Mouse (Mus musculus) neural tube, embryonic 13.5 days (tissue): ENCODE results near the gene Foxo3. TPM values are rescaled to one million over a fixed set of nuclear protein-coding genes. Genes with fewer than 3 reads are reported as not detected.

ENCODE experiments used
- ATAC-seq: fragments of 200-750 bp; cut with Nextera tagmentation; 2 replicates; pipeline ENCODE4 v1.8.0; 2017; ENCODE audit warnings: low read depth, mild to moderate bottlenecking, moderate TSS enrichment, moderate library complexity
- H3K27ac ChIP-seq: fragments of 300-500 bp; sonication (generic); replicated peaks from 2 replicates; pipeline ENCODE4 v1.5.1; 2015; ENCODE audit warnings: moderate library complexity, mild to moderate bottlenecking, inconsistent platforms
- H3K27me3 ChIP-seq: fragments of 300-500 bp; sonication (generic); 2 replicates; pipeline ENCODE4 v1.6.1; 2015; ENCODE audit warnings: mild to moderate bottlenecking, inconsistent platforms
- H3K36me3 ChIP-seq: fragments of 300-500 bp; sonication (generic); 2 replicates; pipeline ENCODE4 v1.6.1; 2015; ENCODE audit warnings: mild to moderate bottlenecking, inconsistent platforms
- H3K4me1 ChIP-seq: fragments of 300-500 bp; sonication (generic); replicated peaks from 2 replicates; pipeline ENCODE4 v1.6.1; 2015; ENCODE audit warnings: inconsistent platforms
- H3K4me2 ChIP-seq: fragments of 300-500 bp; sonication (generic); 2 replicates; pipeline ENCODE4 v1.6.1; 2015; ENCODE audit warnings: inconsistent platforms, mild to moderate bottlenecking, moderate library complexity
- H3K4me3 ChIP-seq: fragments of 300-500 bp; sonication (generic); 2 replicates; pipeline ENCODE4 v1.5.1; 2015; ENCODE audit warnings: mild to moderate bottlenecking, inconsistent platforms
- H3K9ac ChIP-seq: fragments of 300-500 bp; sonication (generic); 2 replicates; pipeline ENCODE4 v1.6.1; 2015; ENCODE audit warnings: moderate library complexity, mild to moderate bottlenecking, inconsistent platforms
- H3K9me3 ChIP-seq: fragments of 300-500 bp; sonication (generic); 2 replicates; pipeline ENCODE4 v1.6.1; 2016; ENCODE audit warnings: inconsistent platforms
- WGBS: fragments of 180-500 bp; shearing (Covaris S2); methylation state at CpG from one replicate; pipeline ENCODE4 v1.1.7; 2015; 5-methylcytosine and 5-hydroxymethylcytosine counted together
- polyA plus RNA-seq: library from polyadenylated mRNA; unstranded; fragments of >200 nt; fragmentation: Nextera tagmentation; extraction: Ambion mirVana; gene quantifications from 2 replicates; pipeline ENCODE4 v1.2.1, GENCODE M21; 2015

Foxo3 gene
- polyA plus RNA-seq, 1 experiment from 2014 or later, result 4.2 TPM

DNA sequence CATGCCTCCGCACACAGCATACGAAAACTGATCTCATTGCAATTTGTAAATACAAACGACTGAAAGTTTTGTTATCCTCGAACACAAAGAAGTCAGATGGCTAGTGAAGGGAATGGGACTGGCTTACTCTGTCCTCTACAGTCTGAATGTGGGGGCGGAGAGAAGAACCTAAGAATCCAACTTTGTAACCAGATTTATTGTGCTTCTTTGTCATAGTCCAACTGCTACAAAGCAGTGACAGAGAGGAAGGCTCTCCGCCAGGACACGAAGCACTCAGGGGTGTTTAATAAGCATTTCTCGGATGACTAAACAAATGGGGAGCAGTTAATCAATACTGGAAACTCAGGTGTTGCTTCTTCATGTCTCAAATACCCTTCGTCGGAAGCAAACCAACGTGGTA is 43.6 kb downstream of the Foxo3 start:
- no peaks in the 10 kb centered on the region for H3K36me3 ChIP-seq
- H3K4me3 ChIP-seq, result no peak overlapping the region
- 0 out of 2 replicates have a peak overlapping the region, but pooled peaks have one; percentile 4 for H3K4me2 ChIP-seq
- 0 out of 2 replicates have a peak overlapping the region, but pooled peaks have one; percentile 24 for H3K27ac ChIP-seq
- H3K27me3 ChIP-seq, result no peaks in the 10 kb centered on the region
- peaks cover 22% of the 10 kb centered on the region for H3K4me1 ChIP-seq
- H3K9me3 ChIP-seq, result no peaks in the 10 kb centered on the region
- peak; percentile 59; the same call in 1 of the 2 replicates for ATAC-seq
- 41% methylated on average over 11 of the region's 11 CpGs for WGBS
- H3K9ac ChIP-seq, result no peak overlapping the region

DNA sequence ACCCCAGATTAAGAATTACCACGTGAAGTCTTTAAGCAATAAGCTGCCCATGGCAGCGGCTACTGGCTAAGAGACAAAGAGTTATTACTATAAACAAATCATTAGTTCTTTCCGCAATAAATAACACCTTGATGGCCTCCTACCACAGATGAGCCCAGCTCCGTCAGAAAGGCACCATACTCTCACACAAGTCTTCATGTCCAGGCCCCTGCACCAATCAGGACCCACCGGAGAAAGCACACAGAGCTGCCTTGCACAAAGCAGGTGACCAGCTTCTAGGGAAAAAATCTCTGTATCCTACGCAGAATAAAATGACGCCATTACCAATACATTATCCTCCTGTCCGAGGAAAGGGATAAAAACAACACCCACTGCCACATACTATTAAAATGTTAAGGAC is 44.7 kb downstream of the Foxo3 start:
- ATAC-seq, result 0 out of 2 replicates have a peak, but pooled peaks have one; percentile 61
- 67% methylated on average over 8 of the region's 8 CpGs for WGBS
- Histone ChIP-seq H3K27ac (no peak overlapping the region), H3K27me3 (no peaks in the 10 kb centered on the region), H3K4me3 (no peak overlapping the region), H3K9me3 (no peaks in the 10 kb centered on the region), H3K4me1 (peaks cover 27% of the 10 kb centered on the region), H3K36me3 (no peaks in the 10 kb centered on the region), H3K4me2 (no peak overlapping the region), H3K9ac (0 out of 2 replicates have a peak overlapping the region, but pooled peaks have one; percentile 8)

DNA sequence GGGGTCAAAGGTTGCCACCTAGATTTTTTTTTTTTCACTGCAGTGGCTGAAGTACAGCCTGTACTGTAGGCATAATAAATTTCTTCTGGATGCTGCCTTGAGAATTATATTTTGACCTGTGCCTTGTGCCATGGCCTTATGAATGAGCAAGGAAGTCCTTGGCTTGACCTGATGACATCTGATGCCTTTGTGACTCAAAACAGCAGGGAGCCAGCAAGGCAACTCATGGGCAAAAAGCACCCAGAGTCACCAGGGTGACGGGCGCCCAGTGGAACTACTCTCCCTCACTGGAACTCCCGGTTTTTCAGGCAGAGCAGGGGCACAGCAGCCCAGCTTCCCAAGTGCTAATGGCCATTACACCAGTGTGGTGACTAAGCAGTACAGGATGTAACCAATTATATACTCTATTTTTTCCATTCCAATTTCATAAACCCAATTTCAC is 45.4 kb downstream of the Foxo3 start:
- Histone ChIP-seq H3K4me1 (peaks cover 27% of the 10 kb centered on the region), H3K27ac (no peak overlapping the region), H3K36me3 (no peaks in the 10 kb centered on the region), H3K4me2 (no peak overlapping the region), H3K4me3 (no peak overlapping the region), H3K9ac (no peak overlapping the region), H3K27me3 (no peaks in the 10 kb centered on the region), H3K9me3 (no peaks in the 10 kb centered on the region)
- ATAC-seq, result no peak
- 67% methylated on average over 3 of the region's 3 CpGs for WGBS

DNA sequence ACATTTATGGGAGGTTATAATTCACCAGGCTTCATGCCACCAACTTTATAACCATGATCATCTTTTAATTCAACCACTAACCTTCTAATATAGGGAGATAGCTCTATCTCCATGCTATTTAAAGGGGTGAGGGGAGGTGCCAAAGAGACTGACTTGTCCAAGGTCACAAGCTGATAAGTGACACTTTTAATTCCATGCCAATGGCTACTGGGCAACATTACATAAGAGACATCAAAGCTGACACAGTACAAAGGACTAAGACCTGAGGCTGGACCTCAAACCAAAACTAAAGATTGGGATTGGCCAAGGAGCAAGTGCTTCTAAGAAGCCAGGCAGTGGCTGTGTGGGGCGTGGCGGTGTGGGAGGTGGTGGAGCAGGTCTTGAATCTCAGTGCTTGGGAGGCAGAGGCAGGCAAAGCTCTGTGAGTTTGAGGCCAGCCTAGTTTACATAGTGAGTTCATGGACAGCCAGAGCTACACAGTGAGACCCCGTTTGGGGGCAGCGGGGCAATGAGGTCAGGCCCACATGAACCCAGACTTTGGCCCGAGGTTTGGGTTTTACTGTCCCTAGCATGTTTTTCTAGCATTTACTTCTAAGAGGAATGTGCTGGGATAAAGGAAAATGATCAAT is 46.0 kb downstream of the Foxo3 start:
- Histone ChIP-seq H3K36me3 (no peaks in the 10 kb centered on the region), H3K27me3 (no peaks in the 10 kb centered on the region), H3K4me3 (no peak overlapping the region), H3K9me3 (no peaks in the 10 kb centered on the region), H3K27ac (no peak overlapping the region), H3K4me1 (peaks cover 27% of the 10 kb centered on the region), H3K4me2 (no peak overlapping the region), H3K9ac (no peak overlapping the region)
- ATAC-seq, result no peak
- 87% methylated on average over 5 of the region's 5 CpGs for WGBS

DNA sequence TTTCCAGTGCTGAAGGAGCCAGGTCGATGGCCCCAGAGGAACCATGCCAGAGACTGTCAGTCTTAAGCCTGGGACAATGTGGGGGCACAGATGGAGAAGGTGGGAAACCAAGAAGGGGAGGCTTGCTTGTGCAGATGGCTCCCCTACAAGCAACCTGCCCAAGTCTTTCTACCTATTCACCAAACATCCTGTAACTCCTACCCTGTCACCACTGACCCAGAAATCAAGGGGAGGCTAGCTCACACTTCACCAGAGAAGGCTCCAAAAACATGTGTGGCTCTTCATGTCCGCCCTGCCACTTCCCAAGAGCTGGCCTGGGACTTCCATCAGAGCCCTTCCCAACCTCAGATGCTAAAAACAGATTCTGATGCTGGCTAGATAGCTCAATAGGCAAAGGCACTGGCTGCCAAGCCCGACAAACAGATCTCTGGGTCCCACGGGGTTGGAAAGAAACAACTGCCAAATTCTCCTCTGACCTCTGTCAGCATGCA is 48.8 kb downstream of the Foxo3 start:
- H3K36me3 ChIP-seq, result no peaks in the 10 kb centered on the region
- peaks cover 26% of the 10 kb centered on the region for H3K4me1 ChIP-seq
- H3K4me2 ChIP-seq, result no peak overlapping the region
- no peaks in the 10 kb centered on the region for H3K9me3 ChIP-seq
- no peak overlapping the region for H3K9ac ChIP-seq
- ATAC-seq, result no peak
- H3K27ac ChIP-seq, result no peak overlapping the region
- H3K27me3 ChIP-seq, result no peaks in the 10 kb centered on the region
- WGBS, result 82% methylated on average over 4 of the region's 4 CpGs
- no peak overlapping the region for H3K4me3 ChIP-seq

DNA sequence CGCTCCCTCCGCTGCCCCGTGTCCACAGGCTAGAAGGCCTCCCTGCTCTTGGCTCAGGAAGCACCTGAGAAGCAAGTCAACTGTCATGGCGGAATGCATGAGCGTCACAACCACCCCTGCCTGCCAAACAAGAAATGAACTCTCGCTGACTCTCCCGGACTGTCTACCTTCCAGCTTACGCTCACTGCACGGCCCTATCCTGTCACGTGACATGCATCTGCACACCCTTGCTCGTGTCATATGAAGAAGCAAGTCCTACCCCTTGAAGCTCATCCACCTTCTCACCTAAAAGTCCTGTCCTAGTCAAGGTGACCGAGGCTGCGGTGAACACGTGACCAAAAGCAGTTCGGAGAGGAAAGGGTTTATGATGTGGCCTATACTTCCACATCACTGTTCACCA is 50.4 kb downstream of the Foxo3 start:
- 95% methylated on average over 15 of the region's 15 CpGs for WGBS
- peaks cover 26% of the 10 kb centered on the region for H3K4me1 ChIP-seq
- no peak overlapping the region for H3K4me3 ChIP-seq
- no peak overlapping the region for H3K9ac ChIP-seq
- no peaks in the 10 kb centered on the region for H3K36me3 ChIP-seq
- H3K4me2 ChIP-seq, result no peak overlapping the region
- H3K27me3 ChIP-seq, result no peaks in the 10 kb centered on the region
- H3K27ac ChIP-seq, result no peak overlapping the region
- H3K9me3 ChIP-seq, result no peaks in the 10 kb centered on the region
- ATAC-seq, result no peak

DNA sequence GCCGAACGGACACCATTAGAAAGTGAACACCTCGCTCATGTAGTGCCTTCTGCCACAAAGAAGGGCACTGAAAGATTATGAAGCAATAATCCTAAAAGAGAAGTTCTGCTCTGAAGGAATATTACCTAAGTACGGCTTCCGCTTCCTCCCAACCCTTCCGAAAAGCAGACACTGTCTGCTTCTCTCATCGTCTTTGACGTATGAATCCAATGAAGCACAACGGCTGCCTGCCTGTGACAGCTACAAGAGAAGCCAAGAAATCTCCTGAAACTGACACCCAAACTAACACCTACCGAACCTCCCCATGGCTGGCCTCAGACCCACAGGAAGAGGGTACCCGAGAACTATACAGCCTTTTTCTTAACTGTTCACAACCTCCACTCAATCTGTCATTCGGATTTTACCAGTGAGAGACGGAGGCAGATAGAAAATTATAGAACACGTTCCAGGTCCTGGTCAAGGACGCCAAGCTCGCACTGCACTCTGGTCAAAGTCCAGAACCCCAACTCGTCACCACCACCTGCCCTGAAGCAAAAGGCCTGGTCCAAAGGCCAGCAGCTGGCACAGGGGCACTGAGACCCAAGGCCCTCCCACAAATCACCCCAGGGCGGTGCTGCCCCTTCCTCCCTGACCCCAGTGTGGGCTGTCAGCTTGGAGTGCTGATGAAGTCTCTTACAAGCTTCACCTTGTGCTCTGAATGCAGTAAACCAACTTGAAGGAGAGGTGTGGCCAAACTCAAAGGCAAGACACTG is 51.2 kb downstream of the Foxo3 start:
- WGBS, result 86% methylated on average over 18 of the region's 18 CpGs
- Histone ChIP-seq H3K27me3 (no peaks in the 10 kb centered on the region), H3K4me3 (no peak overlapping the region)

DNA sequence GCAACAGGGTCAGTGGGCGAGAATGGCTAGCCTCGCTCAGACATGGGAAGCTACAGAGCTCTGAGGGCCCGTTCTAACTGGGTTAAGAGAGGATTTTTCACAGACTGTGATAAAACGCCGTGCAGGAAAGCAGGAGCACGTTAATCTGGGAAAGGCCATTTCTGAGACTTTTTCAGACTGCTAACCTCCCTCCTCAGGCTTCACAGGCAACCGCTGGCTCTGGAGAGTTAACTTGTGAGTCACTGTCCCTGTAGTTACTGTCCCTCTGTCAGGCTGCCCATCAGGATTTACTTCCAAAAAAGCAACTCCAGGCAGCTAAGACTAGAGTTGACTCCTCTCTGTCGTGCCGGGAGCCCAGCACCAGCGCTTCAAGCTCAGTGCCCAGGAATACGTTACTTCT is 54.6 kb downstream of the Foxo3 start:
- Histone ChIP-seq H3K9me3 (no peaks in the 10 kb centered on the region), H3K4me2 (no peak overlapping the region), H3K27ac (peak overlapping the region; percentile 38; the same call in 1 of the 2 replicates), H3K36me3 (no peaks in the 10 kb centered on the region), H3K9ac (no peak overlapping the region), H3K4me1 (peaks cover 32% of the 10 kb centered on the region), H3K4me3 (no peak overlapping the region), H3K27me3 (no peaks in the 10 kb centered on the region)
- WGBS, result 82% methylated on average over 11 of the region's 11 CpGs
- ATAC-seq, result no peak

More for the DNA sequence above, 51.2 kb downstream of the Foxo3 start:
- Histone ChIP-seq H3K27ac (no peak overlapping the region), H3K4me1 (peaks cover 34% of the 10 kb centered on the region), H3K36me3 (no peaks in the 10 kb centered on the region), H3K4me2 (no peak overlapping the region), H3K9me3 (no peaks in the 10 kb centered on the region), H3K9ac (no peak overlapping the region)
- no peak for ATAC-seq

DNA sequence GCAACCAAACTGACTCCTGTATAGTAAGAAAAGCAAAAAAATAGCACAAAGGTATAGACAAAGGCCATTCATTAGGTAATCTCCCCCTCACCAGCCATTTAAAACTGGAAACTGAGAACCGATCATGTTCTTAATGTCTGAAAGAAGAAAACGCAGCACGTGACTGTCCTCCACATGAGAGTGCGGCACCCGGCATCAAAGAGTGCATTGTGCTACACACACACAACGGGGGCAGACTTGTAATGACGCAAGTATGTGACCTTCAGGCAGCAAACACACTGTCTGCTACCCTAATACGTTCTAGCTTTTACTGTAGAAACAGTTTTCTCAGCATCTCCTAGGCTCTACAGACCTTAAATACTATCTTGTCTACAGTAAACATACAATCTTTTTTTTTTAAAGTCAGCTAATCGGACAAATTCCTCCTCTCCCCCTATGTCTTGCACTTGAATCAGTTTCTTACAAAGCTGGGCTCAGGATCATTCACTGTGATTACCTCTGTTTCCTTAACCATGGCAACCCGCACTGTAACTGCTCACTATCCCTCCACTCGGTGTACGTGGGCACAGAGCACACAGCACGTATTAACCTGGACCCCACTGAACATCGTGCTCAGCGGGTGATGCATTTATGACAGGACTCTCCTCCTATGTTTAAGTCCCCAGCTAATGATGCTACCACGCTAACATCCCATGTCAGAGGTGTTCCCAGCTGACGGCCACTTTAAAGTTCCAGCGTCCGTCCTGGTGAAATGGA is 55.2 kb downstream of the Foxo3 start:
- ATAC-seq, result no peak
- no peaks in the 10 kb centered on the region for H3K27me3 ChIP-seq
- H3K27ac ChIP-seq, result peak overlapping the region; percentile 38; the same call in 1 of the 2 replicates
- H3K9ac ChIP-seq, result no peak overlapping the region
- H3K4me1 ChIP-seq, result peaks cover 32% of the 10 kb centered on the region
- no peaks in the 10 kb centered on the region for H3K9me3 ChIP-seq
- H3K4me2 ChIP-seq, result 0 out of 2 replicates have a peak overlapping the region, but pooled peaks have one; percentile 9
- H3K36me3 ChIP-seq, result no peaks in the 10 kb centered on the region
- 68% methylated on average over 19 of the region's 19 CpGs for WGBS
- no peak overlapping the region for H3K4me3 ChIP-seq

DNA sequence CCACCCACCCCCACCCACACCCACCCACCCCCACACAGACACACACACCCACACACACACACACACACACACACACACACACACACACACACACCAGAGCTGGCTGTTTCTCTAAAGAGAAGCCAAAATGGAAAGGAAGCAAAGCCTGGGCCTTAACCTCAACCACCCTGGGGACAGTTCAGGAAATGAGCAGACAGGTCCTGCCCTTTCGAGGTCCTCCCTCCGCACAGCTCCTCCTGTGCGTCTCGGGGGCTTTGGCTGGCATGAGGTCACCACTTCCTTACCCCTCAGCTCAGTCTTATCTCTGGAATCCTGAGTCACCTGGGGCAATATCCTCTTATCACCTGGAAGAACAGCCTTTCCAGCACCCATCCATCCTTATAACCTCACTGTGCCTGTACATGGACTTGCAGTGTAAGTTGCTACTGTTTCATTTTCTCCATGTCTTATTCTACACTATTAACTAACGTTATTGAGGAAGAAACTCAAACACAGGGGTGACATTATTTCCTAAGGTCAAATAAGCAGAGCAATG is 56.1 kb downstream of the Foxo3 start:
- WGBS, result 67% methylated on average over 5 of the region's 5 CpGs
- Histone ChIP-seq H3K4me1 (peaks cover 32% of the 10 kb centered on the region), H3K9me3 (no peaks in the 10 kb centered on the region), H3K27me3 (no peaks in the 10 kb centered on the region), H3K9ac (no peak overlapping the region), H3K36me3 (no peaks in the 10 kb centered on the region), H3K4me2 (no peak overlapping the region), H3K27ac (no peak overlapping the region), H3K4me3 (no peak overlapping the region)
- ATAC-seq, result no peak

DNA sequence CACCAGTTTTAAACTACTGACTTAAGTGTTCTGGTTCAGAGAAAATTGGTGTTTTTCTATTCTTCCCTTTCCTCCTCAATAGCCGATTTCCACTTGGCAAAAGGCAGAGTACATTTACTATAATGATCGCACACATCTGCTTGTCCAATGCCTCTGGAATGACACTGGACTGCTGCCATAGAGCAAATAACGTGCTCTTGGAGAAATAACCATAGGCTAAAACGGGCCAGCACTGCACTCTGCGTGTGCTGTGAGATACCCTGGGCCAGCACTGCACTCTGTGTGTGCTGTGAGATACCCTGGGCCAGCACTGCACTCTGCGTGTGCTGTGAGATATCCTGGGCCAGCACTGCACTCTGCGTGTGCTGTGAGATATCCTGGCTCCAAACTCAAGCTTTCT is 65.1 kb downstream of the Foxo3 start:
- H3K9me3 ChIP-seq, result no peaks in the 10 kb centered on the region
- no peak overlapping the region for H3K9ac ChIP-seq
- 82% methylated on average over 7 of the region's 7 CpGs for WGBS
- H3K4me1 ChIP-seq, result peaks cover 21% of the 10 kb centered on the region
- H3K27me3 ChIP-seq, result no peaks in the 10 kb centered on the region
- no peak overlapping the region for H3K4me2 ChIP-seq
- H3K27ac ChIP-seq, result no peak overlapping the region
- no peak for ATAC-seq
- no peak overlapping the region for H3K4me3 ChIP-seq
- no peaks in the 10 kb centered on the region for H3K36me3 ChIP-seq
